Mouse (Mus musculus): ENCODE data around the gene Chn2. TPM values are rescaled to one million over a fixed set of nuclear protein-coding genes. Genes with fewer than 3 reads are reported as not detected.

The Chn2 gene
- polyA plus RNA-seq, 1 experiment from 2014 or later: 23.5 TPM

GRCm38 (mm10) chr6:54331765-54332164 is 292.4 kb downstream of the Chn2 start:
- Histone ChIP-seq H3K4me3 (ENCODE audit: low read depth, low read length) (no peak overlapping the region), H3K36me3 (ENCODE audit: control insufficient read depth, insufficient read depth, low read length) (no peaks in the 10 kb centered on the region), H3K9ac (replicated peaks; ENCODE audit: low read depth, low read length) (no peak overlapping the region), H3K4me2 (ENCODE audit: low read depth, low read length) (no peak overlapping the region), H3K27ac (ENCODE audit: low read depth, low read length) (no peak overlapping the region), H3K9me3 (ENCODE audit: control insufficient read depth, low read length) (no peaks in the 10 kb centered on the region), H3K27me3 (ENCODE audit: control insufficient read depth, insufficient read depth, low read length) (peaks cover 15% of the 10 kb centered on the region), H3K4me1 (ENCODE audit: control insufficient read depth, insufficient read depth, low read length) (peaks cover 18% of the 10 kb centered on the region)
- ATAC-seq (ENCODE audit: low read depth): peak; percentile 78; the same call in 1 of the 2 replicates
- 18% methylated on average over 10 of the region's 10 CpGs for WGBS

- Histone ChIP-seq H3K36me3 (ENCODE audit: control insufficient read depth, insufficient read depth, low read length) (no peaks in the 10 kb centered on the region), H3K4me3 (ENCODE audit: low read depth, low read length) (no peak overlapping the region), H3K9me3 (ENCODE audit: control insufficient read depth, low read length) (no peaks in the 10 kb centered on the region), H3K27me3 (ENCODE audit: control insufficient read depth, insufficient read depth, low read length) (peaks cover 11% of the 10 kb centered on the region), H3K4me2 (ENCODE audit: low read depth, low read length) (no peak overlapping the region), H3K9ac (replicated peaks; ENCODE audit: low read depth, low read length) (no peak overlapping the region), H3K27ac (ENCODE audit: low read depth, low read length) (no peak overlapping the region), H3K4me1 (ENCODE audit: control insufficient read depth, insufficient read depth, low read length) (peaks cover 14% of the 10 kb centered on the region)
- peak; percentile 15; the same call in 1 of the 2 replicates for ATAC-seq (ENCODE audit: low read depth)
- 19% methylated on average over 8 of the region's 8 CpGs for WGBS
Observed at GRCm38 (mm10) chr6:54332203-54332602, 292.8 kb downstream of the Chn2 start.

- Histone ChIP-seq H3K4me1 (ENCODE audit: control insufficient read depth, insufficient read depth, low read length) (0 out of 2 replicates have a peak, but pooled peaks cover 7% of the 10 kb centered on the region), H3K27ac (ENCODE audit: low read depth, low read length) (no peak overlapping the region), H3K27me3 (ENCODE audit: control insufficient read depth, insufficient read depth, low read length) (0 out of 2 replicates have a peak, but pooled peaks cover 2% of the 10 kb centered on the region), H3K9ac (replicated peaks; ENCODE audit: low read depth, low read length) (no peak overlapping the region), H3K36me3 (ENCODE audit: control insufficient read depth, insufficient read depth, low read length) (no peaks in the 10 kb centered on the region), H3K4me2 (ENCODE audit: low read depth, low read length) (no peak overlapping the region), H3K4me3 (ENCODE audit: low read depth, low read length) (no peak overlapping the region), H3K9me3 (ENCODE audit: control insufficient read depth, low read length) (no peaks in the 10 kb centered on the region)
- 57% methylated on average over 11 of the region's 11 CpGs for WGBS
- no peak for ATAC-seq (ENCODE audit: low read depth)
Observed at GRCm38 (mm10) chr6:54333116-54333651, 293.8 kb downstream of the Chn2 start.

GRCm38 (mm10) chr6:54333652-54334396 is 294.5 kb downstream of the Chn2 start:
- WGBS: 31% methylated on average over 9 of the region's 9 CpGs
- no peak overlapping the region for H3K27ac ChIP-seq (ENCODE audit: low read depth, low read length)
- H3K4me1 ChIP-seq (ENCODE audit: control insufficient read depth, insufficient read depth, low read length): 0 out of 2 replicates have a peak, but pooled peaks cover 7% of the 10 kb centered on the region
- 0 out of 2 replicates have a peak, but pooled peaks cover 1% of the 10 kb centered on the region for H3K27me3 ChIP-seq (ENCODE audit: control insufficient read depth, insufficient read depth, low read length)
- no peak for ATAC-seq (ENCODE audit: low read depth)
- no peak overlapping the region for H3K4me2 ChIP-seq (ENCODE audit: low read depth, low read length)
- H3K9ac ChIP-seq (replicated peaks; ENCODE audit: low read depth, low read length): no peak overlapping the region
- no peaks in the 10 kb centered on the region for H3K36me3 ChIP-seq (ENCODE audit: control insufficient read depth, insufficient read depth, low read length)
- H3K9me3 ChIP-seq (ENCODE audit: control insufficient read depth, low read length): no peaks in the 10 kb centered on the region
- no peak overlapping the region for H3K4me3 ChIP-seq (ENCODE audit: low read depth, low read length)

- Histone ChIP-seq H3K36me3 (ENCODE audit: control insufficient read depth, insufficient read depth, low read length) (no peaks in the 10 kb centered on the region), H3K4me2 (ENCODE audit: low read depth, low read length) (no peak overlapping the region), H3K9ac (replicated peaks; ENCODE audit: low read depth, low read length) (no peak overlapping the region), H3K4me3 (ENCODE audit: low read depth, low read length) (no peak overlapping the region), H3K4me1 (ENCODE audit: control insufficient read depth, insufficient read depth, low read length) (0 out of 2 replicates have a peak, but pooled peaks cover 3% of the 10 kb centered on the region), H3K9me3 (ENCODE audit: control insufficient read depth, low read length) (no peaks in the 10 kb centered on the region), H3K27me3 (ENCODE audit: control insufficient read depth, insufficient read depth, low read length) (no peaks in the 10 kb centered on the region), H3K27ac (ENCODE audit: low read depth, low read length) (no peak overlapping the region)
- 61% methylated on average over 6 of the region's 6 CpGs for WGBS
- ATAC-seq (ENCODE audit: low read depth): no peak
Observed at GRCm38 (mm10) chr6:54337321-54337720, 298.0 kb downstream of the Chn2 start.

GRCm38 (mm10) chr6:54341133-54341532 is 301.8 kb downstream of the Chn2 start:
- H3K9me3 ChIP-seq (ENCODE audit: control insufficient read depth, low read length): no peaks in the 10 kb centered on the region
- ATAC-seq (ENCODE audit: low read depth): no peak
- WGBS: 90% methylated on average over 5 of the region's 5 CpGs

GRCm38 (mm10) chr6:54342223-54342622 is 302.9 kb downstream of the Chn2 start:
- H3K27me3 ChIP-seq (ENCODE audit: control insufficient read depth, insufficient read depth, low read length): no peaks in the 10 kb centered on the region
- H3K27ac ChIP-seq (ENCODE audit: low read depth, low read length): no peak overlapping the region
- no peak overlapping the region for H3K4me2 ChIP-seq (ENCODE audit: low read depth, low read length)
- no peaks in the 10 kb centered on the region for H3K9me3 ChIP-seq (ENCODE audit: control insufficient read depth, low read length)
- H3K36me3 ChIP-seq (ENCODE audit: control insufficient read depth, insufficient read depth, low read length): no peaks in the 10 kb centered on the region
- H3K9ac ChIP-seq (replicated peaks; ENCODE audit: low read depth, low read length): no peak overlapping the region
- WGBS: 94% methylated on average over 10 of the region's 10 CpGs
- no peak for ATAC-seq (ENCODE audit: low read depth)
- no peak overlapping the region for H3K4me3 ChIP-seq (ENCODE audit: low read depth, low read length)
- H3K4me1 ChIP-seq (ENCODE audit: control insufficient read depth, insufficient read depth, low read length): no peaks in the 10 kb centered on the region

More at GRCm38 (mm10) chr6:54341133-54341532, 301.8 kb downstream of the Chn2 start:
- H3K4me2 ChIP-seq (ENCODE audit: low read depth, low read length): no peak overlapping the region
- no peaks in the 10 kb centered on the region for H3K4me1 ChIP-seq (ENCODE audit: control insufficient read depth, insufficient read depth, low read length)
- H3K36me3 ChIP-seq (ENCODE audit: control insufficient read depth, insufficient read depth, low read length): no peaks in the 10 kb centered on the region
- no peak overlapping the region for H3K4me3 ChIP-seq (ENCODE audit: low read depth, low read length)
- H3K9ac ChIP-seq (replicated peaks; ENCODE audit: low read depth, low read length): no peak overlapping the region
- H3K27ac ChIP-seq (ENCODE audit: low read depth, low read length): no peak overlapping the region
- no peaks in the 10 kb centered on the region for H3K27me3 ChIP-seq (ENCODE audit: control insufficient read depth, insufficient read depth, low read length)

Other genes starting within 250 kb of the Chn2 start
- gene Tril, start 218.7 kb upstream of the Chn2 start, polyA plus RNA-seq (2014; fragmentation: Nextera tagmentation; extraction: Ambion mirVana): 9.2 and 12.4 TPM in 2 replicates
- not detected in 2 replicates for gene Cpvl, start 60.9 kb upstream of the Chn2 start, polyA plus RNA-seq (2014; fragmentation: Nextera tagmentation; extraction: Ambion mirVana)

Measured in neural tube, embryonic 14.5 days (tissue).